Mouse (Mus musculus) lung, embryonic 14.5 days (tissue): ENCODE results near the gene Ninl. TPM values are rescaled to one million over a fixed set of nuclear protein-coding genes. Genes with fewer than 3 reads are reported as not detected.
A peak's percentile ranks its signal among the peaks of the same experiment; 100 is the strongest.

Experiments used
- ATAC-seq: fragments of 200-750 bp; cut with Nextera tagmentation; 2 replicates; pipeline ENCODE4 v1.8.0; 2017; ENCODE audit warnings: mild to moderate bottlenecking, moderate TSS enrichment, moderate library complexity; ENCODE audit not compliant: insufficient read depth
- DNase-seq: peaks from one replicate; pipeline ENCODE4 v3.0.0-alpha.2; 2015
- H3K27ac ChIP-seq: fragments of 300-500 bp; sonication (generic); 2 replicates; pipeline ENCODE4 v1.5.1; 2014; ENCODE audit warnings: low read depth, mild to moderate bottlenecking, moderate library complexity
- H3K27me3 ChIP-seq: fragments of 300-500 bp; sonication (generic); 2 replicates; pipeline ENCODE4 v1.6.1; 2014; ENCODE audit warnings: low read length, control low read depth; ENCODE audit not compliant: insufficient read depth
- H3K36me3 ChIP-seq: fragments of 300-500 bp; sonication (generic); 2 replicates; pipeline ENCODE4 v1.6.1; 2014; ENCODE audit warnings: control low read depth; ENCODE audit not compliant: insufficient read depth
- H3K4me1 ChIP-seq: fragments of 300-500 bp; sonication (generic); 2 replicates; pipeline ENCODE4 v1.6.1; 2014; ENCODE audit warnings: antibody characterized with exemption, control low read depth; ENCODE audit not compliant: insufficient read depth
- H3K4me2 ChIP-seq: fragments of 300-500 bp; sonication (generic); 2 replicates; pipeline ENCODE4 v1.6.1; 2014; ENCODE audit warnings: mild to moderate bottlenecking
- H3K4me3 ChIP-seq: fragments of 300-500 bp; sonication (generic); 2 replicates; pipeline ENCODE4 v1.5.1; 2014; ENCODE audit warnings: low read depth, low read length
- H3K9ac ChIP-seq: fragments of 300-500 bp; sonication (generic); 2 replicates; pipeline ENCODE4 v1.6.1; 2014
- H3K9me3 ChIP-seq: fragments of 300-500 bp; sonication (generic); 2 replicates; pipeline ENCODE4 v1.6.1; 2016; ENCODE audit warnings: low read depth, low read length, control low read depth
- CTCF ChIP-seq: IDR thresholded peaks from 2 replicates; pipeline ENCODE4 v1.5.1; 2016; ENCODE audit warnings: antibody characterized with exemption, low read depth
- WGBS: fragments of 180-500 bp; shearing (Covaris S2); extraction: QIAGEN DNeasy Blood & Tissue Kit; methylation state at CpG from one replicate; pipeline ENCODE4 v1.1.7; 2014; 5-methylcytosine and 5-hydroxymethylcytosine counted together
- polyA plus RNA-seq: library from polyadenylated mRNA; unstranded; fragments of >200 nt; fragmentation: Nextera tagmentation; extraction: Ambion mirVana; gene quantifications from 2 replicates; pipeline ENCODE4 v1.2.1, GENCODE M21; 2014

The Ninl gene
- polyA plus RNA-seq, 1 experiment from 2014 or later: 20.3 TPM

DNA sequence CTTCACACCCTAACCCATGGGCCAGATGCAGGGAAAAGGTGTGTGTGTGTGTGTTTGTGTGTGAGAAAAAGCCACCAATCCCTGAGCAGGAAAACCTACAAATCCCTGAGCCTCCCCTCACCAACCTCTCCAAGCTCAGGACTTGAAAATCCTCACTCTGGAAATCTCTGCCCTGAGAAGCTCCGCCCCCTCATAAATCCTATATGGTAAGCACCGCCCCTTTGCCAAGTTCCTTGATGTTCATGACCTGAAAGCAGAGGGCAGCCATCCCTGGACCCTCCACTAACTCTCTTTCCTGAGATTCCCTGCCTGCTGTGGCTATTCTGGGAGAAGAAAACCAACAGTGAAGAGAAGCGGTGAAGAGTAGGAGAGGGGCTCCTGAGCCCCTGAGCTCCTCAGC, 40.2 kb downstream of the Ninl start:
- WGBS: 44% methylated on average over 3 of the region's 3 CpGs
- Histone ChIP-seq H3K4me3 (no peak overlapping the region), H3K36me3 (0 out of 2 replicates have a peak, but pooled peaks cover 5% of the 10 kb centered on the region), H3K4me1 (no peaks in the 10 kb centered on the region; the same call in 1 of the 2 replicates), H3K9me3 (no peaks in the 10 kb centered on the region), H3K27me3 (no peaks in the 10 kb centered on the region), H3K9ac (no peak overlapping the region), H3K27ac (no peak overlapping the region), H3K4me2 (no peak overlapping the region)
- no peak for ATAC-seq
- peak; percentile 14 for DNase-seq
- TF ChIP-seq CTCF: no peak

DNA sequence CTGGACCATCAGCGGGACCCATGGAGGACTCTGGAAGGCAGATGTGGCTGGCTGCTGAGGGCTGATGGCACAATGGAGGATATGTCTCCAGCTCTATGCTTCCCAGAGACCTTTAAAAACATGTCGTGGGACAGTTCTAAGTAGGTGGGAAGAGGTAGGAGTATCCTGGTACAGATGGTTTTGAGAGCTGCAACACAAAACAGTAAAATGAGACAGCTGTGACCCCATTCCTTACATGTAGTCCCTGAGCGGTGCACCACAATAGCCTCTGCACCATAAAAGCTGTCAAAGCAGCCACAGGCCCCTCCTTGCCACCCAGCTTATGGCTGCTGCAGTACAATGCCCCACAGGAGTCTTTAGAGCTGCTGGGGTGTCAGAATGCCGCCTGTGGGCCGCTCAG, 41.6 kb downstream of the Ninl start:
- no peak for DNase-seq
- 79% methylated on average over 5 of the region's 5 CpGs for WGBS

DNA sequence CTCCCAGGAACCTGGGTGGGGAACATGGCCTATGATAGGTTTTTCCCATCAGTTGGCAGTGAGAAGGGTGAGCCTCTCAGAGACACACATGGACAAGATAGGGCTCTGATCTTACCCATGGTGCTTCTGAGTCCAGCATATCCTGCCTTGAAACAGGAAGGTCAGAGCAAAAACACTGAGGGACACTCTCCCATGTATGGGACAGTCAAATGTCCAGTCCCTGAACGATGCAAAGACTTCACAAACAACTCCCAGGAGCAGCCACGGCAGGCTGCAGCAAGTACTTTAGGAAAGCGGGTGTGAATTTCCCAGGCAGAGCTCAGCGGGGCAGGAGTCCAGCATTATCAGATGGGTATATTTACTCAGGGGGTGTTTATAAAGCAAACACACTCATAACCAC, 43.9 kb downstream of the Ninl start:
- Histone ChIP-seq H3K9me3 (no peaks in the 10 kb centered on the region), H3K4me1 (no peaks in the 10 kb centered on the region; the same call in 1 of the 2 replicates)
- no peak for TF ChIP-seq CTCF

More for the DNA sequence above, 41.6 kb downstream of the Ninl start:
- H3K27me3 ChIP-seq: no peaks in the 10 kb centered on the region
- no peak for TF ChIP-seq CTCF
- H3K9me3 ChIP-seq: no peaks in the 10 kb centered on the region
- no peak overlapping the region for H3K9ac ChIP-seq
- no peaks in the 10 kb centered on the region; the same call in 1 of the 2 replicates for H3K4me1 ChIP-seq
- H3K36me3 ChIP-seq: 0 out of 2 replicates have a peak, but pooled peaks cover 5% of the 10 kb centered on the region
- no peak for ATAC-seq
- no peak overlapping the region for H3K4me2 ChIP-seq
- H3K4me3 ChIP-seq: no peak overlapping the region
- H3K27ac ChIP-seq: no peak overlapping the region

DNA sequence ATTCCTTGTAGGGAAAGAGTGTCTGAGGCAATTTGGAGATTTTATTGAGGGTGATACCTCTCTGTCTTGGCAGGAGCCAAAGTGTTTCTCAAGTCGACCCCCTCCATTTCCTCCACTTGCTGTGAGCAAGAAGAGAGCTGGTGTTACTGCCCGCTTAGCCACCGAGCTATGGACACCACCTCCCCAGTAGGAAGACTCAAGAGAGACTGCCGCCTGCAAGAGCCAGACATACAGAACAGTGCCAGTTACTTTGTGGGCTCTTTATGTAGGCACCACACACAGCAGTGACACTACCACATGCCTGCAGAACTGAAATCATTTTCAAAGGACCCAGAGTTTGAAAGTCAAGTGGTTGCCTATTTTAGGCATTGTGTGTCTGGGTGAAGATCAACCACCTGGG, 48.1 kb downstream of the Ninl start:
- H3K4me1 ChIP-seq: no peaks in the 10 kb centered on the region
- H3K27me3 ChIP-seq: no peaks in the 10 kb centered on the region
- DNase-seq (no peak), ATAC-seq (no peak)
- H3K4me3 ChIP-seq: no peak overlapping the region
- no peak overlapping the region for H3K27ac ChIP-seq
- H3K9me3 ChIP-seq: no peaks in the 10 kb centered on the region
- no peak overlapping the region for H3K4me2 ChIP-seq
- H3K36me3 ChIP-seq: no peaks in the 10 kb centered on the region
- no peak for TF ChIP-seq CTCF
- 79% methylated on average over 4 of the region's 4 CpGs for WGBS
- H3K9ac ChIP-seq: no peak overlapping the region

More for the DNA sequence above, 43.9 kb downstream of the Ninl start:
- DNase-seq (no peak), ATAC-seq (no peak)
- no peak overlapping the region for H3K9ac ChIP-seq
- H3K4me3 ChIP-seq: no peak overlapping the region
- WGBS: 62% methylated on average over 4 of the region's 4 CpGs
- no peaks in the 10 kb centered on the region for H3K27me3 ChIP-seq
- H3K27ac ChIP-seq: no peak overlapping the region
- H3K4me2 ChIP-seq: no peak overlapping the region
- H3K36me3 ChIP-seq: 0 out of 2 replicates have a peak, but pooled peaks cover 5% of the 10 kb centered on the region

DNA sequence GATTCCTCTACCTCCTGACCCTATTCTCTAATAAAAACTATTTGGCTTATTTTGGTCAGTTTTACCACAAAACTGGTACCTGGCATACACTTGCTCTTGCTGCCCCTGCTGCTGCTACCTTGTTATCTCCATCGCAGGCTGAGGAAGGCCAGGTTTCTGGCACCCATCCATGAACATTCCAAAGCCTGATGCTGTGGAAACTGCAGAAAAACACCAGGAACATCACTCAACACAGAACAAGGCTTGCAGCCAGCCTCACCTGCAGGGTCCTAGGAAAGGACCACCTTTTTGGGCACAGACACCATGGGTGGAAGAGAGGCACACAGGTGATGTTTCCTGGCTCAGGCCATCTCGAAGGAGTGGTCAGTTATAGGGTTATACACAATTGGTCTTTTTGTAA, 48.7 kb downstream of the Ninl start:
- 69% methylated on average over 2 of the region's 2 CpGs for WGBS
- no peaks in the 10 kb centered on the region for H3K27me3 ChIP-seq
- H3K4me2 ChIP-seq: no peak overlapping the region
- no peak overlapping the region for H3K4me3 ChIP-seq
- DNase-seq: no peak
- TF ChIP-seq CTCF: no peak
- ATAC-seq: no peak
- no peaks in the 10 kb centered on the region for H3K4me1 ChIP-seq
- no peak overlapping the region for H3K9ac ChIP-seq
- H3K36me3 ChIP-seq: no peaks in the 10 kb centered on the region
- no peaks in the 10 kb centered on the region for H3K9me3 ChIP-seq
- H3K27ac ChIP-seq: no peak overlapping the region

DNA sequence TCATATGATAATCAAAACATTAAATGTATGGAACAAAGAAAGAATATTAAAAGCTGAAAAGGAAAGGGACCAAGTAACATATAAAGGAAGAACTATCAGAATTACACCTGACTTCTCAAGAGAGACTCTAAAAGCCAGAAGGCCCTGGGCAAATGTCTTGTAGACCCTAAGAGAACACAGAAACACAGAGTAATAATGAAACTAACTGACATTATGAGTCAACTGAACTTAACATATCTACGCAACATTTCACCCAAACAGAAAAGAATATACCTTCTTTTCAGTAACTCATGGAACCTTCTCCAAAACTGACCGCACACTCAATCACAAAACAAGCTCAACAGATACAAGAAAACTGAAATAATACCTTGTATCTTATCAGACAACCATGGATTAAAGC, 53.8 kb downstream of the Ninl start:
- no peak for DNase-seq
- ATAC-seq: no peak
- no peaks in the 10 kb centered on the region for H3K4me1 ChIP-seq
- no peaks in the 10 kb centered on the region for H3K9me3 ChIP-seq
- H3K9ac ChIP-seq: no peak overlapping the region
- H3K27me3 ChIP-seq: no peaks in the 10 kb centered on the region
- H3K4me3 ChIP-seq: no peak overlapping the region
- H3K27ac ChIP-seq: no peak overlapping the region
- H3K36me3 ChIP-seq: no peaks in the 10 kb centered on the region
- WGBS: 96% methylated on average over 2 of the region's 2 CpGs
- TF ChIP-seq CTCF: no peak
- H3K4me2 ChIP-seq: no peak overlapping the region

DNA sequence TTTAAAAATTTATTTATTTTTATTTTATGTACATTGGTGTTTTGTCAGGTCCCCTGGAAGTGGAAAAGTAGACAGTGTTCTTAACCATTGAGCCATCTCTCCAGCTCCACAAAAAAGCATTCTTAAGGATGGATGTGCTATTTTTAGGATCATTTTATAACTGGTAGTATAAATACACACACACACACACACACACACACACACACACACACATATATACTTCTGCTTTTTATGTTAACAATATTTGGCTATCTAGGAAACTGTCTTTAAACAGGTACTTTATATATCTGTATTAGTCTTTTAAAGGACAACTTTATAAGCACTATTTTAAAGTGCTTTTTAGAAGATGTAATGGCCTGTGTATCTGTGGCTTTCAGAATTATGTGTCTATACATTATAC, 57.1 kb downstream of the Ninl start:
- Histone ChIP-seq H3K9ac (no peak overlapping the region), H3K4me3 (no peak overlapping the region), H3K36me3 (0 out of 2 replicates have a peak, but pooled peaks cover 2% of the 10 kb centered on the region), H3K9me3 (no peaks in the 10 kb centered on the region), H3K27ac (no peak overlapping the region), H3K4me2 (no peak overlapping the region), H3K27me3 (no peaks in the 10 kb centered on the region), H3K4me1 (no peaks in the 10 kb centered on the region)
- no peak for TF ChIP-seq CTCF
- DNase-seq: no peak
- no peak for ATAC-seq

DNA sequence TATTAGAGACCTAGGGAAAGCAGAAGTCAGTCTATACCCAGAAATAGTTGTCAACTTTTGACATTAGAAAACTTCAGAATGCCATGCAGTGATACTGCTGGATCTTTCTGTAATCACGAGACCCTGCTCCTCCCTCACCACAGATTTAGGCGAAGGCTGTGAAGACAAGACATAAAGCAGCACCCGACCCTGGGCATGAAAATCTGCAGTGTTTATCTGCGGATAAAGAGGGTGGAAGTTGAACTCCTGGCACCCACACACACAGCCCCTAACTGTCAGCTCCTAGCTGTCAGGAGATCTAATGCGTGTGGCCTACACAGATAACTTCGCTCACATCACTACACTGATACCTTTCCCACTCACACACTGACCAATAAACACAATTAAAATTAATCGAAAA, 57.7 kb downstream of the Ninl start:
- no peaks in the 10 kb centered on the region for H3K9me3 ChIP-seq
- no peak overlapping the region for H3K4me2 ChIP-seq
- no peak overlapping the region for H3K9ac ChIP-seq
- DNase-seq (peak; percentile 3), ATAC-seq (peak; percentile 74; the same call in 1 of the 2 replicates)
- 0 out of 2 replicates have a peak, but pooled peaks cover 5% of the 10 kb centered on the region for H3K36me3 ChIP-seq
- WGBS: 40% methylated on average over 7 of the region's 7 CpGs
- H3K4me1 ChIP-seq: no peaks in the 10 kb centered on the region
- TF ChIP-seq CTCF: no peak
- H3K27me3 ChIP-seq: no peaks in the 10 kb centered on the region
- H3K27ac ChIP-seq: no peak overlapping the region
- H3K4me3 ChIP-seq: no peak overlapping the region
